Mouse (Mus musculus): ENCODE data around the gene Tcf19.
"Not testable (repeated sequence)": the region's sequence is repeated elsewhere in the genome, so short reads cannot be mapped to it uniquely, and the experiment has no call there.

The Tcf19 gene

DNA sequence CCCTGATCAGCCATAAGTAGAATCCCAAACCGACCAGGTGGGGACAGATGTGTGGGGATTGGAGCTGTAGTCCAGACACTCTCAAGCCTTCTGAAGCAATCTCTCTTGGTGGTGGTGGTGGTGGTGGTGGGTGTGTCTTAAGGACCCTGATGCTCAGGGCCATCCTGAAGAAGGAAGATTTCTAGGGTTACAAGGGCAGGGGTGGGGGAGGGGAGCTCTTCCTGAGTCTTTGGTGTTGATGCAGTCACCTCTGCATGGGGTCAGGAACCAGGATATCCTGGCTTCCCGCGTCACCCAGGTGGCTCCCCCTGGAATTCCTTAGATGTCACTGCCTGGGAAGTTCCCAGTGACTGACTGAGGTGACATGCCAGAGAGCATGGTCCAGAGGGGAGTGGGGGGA is 15.7 kb upstream of the Tcf19 start:
- no peak for DNase-seq

DNA sequence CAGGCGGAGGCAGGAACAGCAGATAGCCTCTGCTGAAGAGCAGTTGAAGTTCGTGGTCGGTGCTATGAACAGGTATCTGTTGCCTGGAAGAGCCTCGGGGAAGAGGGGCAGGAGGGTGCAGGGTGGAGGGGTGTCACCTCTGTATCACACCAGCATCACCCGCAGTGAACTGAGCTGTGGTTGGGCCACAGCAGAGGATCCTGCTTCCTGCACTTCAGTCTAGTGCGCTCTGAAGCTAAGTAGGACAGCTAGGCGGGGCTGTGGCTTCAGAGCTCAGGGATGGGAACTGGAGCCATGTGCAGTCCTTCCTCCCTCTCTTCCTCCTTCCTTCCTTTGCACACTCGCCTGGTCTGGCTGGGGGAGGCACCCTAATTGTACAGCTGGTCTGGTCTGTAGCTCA is 10.0 kb upstream of the Tcf19 start:
- DNase-seq = no peak

DNA sequence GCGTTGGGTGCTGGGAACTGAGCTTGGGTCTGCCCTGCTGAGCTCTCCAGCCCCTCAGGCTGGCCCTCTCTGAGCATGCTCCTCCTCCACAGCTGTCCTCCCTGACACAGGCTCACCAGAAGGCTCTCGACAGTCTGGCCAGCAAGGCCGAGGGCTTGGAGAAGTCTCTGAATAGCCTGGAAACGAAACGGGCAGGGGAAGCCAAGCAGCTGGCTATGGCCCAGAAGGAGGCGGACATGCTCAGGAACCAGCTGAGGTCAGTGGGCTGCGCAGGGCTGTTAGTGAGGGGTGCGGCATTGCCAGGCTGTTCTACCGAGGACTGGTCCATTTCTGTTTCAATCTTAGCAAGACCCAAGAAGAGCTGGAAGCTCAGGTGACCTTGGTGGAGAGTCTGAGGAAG is 7.7 kb upstream of the Tcf19 start:
- DNase-seq = no peak

DNA sequence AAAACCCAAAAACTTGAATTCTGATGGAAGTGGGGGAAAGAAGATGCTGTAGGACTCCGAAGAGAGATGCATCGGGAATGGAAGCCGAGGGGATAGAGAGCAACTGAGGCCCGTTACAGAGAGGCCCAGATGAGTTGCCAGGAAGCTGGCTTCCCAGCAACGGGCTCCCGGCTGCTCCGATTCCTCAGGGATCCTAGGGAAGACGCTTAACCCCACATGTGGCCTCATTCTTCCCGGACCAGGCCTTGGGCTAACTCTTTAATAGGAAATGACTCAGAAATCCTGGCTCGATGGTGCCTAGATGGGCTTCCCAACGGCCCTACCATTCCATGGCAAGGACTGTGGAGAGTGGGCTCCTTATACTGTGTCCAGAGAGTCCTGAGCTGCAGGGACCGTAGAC is 902 bp upstream of the Tcf19 start:
- DNase-seq = no peak

DNA sequence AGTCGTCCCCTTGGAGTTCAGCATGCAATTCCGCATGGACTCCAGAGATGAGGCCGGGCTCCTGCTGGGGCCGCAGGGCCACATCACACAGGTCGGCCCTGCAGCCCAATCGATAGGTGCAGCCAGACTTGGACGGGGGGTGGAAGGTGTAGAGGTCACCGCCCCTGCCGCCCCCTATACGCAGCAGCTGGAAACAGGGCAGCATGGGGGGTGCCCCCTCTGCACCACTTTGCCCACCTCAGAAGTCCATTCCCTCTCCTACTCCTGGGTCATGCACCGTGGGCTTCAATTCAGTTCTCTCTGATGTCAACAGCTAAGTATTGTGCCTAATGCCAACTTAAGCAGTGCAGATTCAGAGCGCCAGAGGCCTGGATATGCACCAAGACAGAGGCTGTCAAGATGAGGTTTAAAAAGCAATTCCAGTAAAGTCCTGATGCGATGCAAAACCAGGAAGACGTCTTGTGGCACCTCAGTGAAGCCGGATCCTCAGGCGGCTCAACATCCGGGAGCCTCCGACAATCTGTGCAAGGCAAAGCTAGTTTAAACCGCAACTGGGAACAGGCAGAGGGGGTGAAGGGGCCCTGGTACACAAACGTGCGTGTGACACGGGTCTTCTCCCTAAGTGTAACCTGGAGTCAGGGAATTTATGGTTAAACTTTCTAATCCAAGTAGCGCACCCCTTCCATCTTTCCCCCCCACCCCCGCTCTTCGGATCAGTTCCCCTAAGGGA is 548 bp downstream of the Tcf19 start:
- peak; percentile 65 for DNase-seq

DNA sequence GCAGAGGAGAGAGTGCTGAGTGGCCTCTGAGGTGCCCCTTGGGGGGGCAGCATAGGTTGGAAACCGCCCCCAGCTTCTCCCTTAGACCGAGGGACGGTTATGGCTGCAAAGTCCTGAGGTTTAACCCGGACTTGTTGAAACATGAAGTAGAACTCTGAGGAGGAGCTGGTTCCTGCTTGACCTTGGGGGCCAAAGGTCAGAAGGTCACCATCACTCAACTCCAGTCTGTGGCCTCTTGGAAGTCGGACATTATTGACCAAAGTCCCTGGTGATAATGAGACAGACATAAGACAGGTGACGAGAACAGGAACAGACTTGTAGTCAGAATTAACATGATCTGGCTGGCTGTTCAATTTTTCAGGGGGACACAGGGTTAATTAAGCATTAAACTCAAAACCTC is 1.9 kb downstream of the Tcf19 start:
- no peak for DNase-seq

DNA sequence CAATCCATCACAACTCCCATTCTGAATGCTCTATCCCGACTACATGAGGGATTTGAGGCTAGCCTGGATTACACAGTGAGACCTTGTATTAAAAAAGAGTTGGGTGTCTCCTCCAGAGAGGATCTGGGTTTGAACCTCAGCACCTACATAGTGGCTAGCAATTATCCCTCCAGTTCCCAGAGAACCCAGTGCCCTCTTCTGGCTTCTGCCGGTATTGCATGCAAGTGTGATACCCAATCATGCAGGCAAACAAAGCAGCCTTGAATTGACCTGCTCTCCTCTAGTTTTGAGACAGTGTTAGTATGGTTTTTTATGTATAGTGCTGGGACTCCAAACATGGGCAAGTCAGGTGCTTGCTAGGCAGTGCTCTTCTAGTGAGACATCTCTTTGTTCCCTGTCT is 2.7 kb downstream of the Tcf19 start:
- peak; percentile 89 for DNase-seq

DNA sequence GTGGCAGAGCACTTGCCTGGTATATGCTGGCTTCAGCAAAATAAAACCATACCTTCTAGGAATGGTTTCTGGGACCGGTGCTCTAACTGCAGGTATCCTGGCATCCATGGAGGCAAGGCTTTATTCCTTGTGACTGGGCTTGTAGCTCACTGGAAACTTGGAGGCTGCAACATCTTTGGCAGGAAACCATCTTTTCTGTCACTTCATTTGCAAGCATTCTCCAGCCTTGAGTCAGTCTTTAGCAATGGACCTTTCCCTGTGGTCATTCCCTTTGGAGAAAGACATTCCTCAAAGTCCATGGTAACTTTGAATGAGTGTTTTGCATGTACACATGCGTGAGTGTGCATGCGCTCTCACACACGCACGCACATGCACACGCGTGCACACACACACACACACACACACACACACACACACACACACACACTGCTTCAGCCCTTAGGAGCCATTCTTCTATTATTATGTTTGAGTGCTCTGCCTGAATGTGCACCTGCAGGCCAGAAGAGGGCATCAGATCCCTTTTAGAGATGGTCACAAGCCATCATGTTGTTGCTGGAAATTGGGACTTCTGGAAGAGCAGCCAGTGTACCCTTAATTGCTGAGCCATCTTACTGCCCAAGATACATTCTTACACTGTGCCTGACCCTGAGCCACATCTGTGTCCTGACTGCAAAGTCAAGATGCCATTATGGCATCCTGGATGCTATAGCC is 3.6 kb downstream of the Tcf19 start:
- no peak for DNase-seq

DNA sequence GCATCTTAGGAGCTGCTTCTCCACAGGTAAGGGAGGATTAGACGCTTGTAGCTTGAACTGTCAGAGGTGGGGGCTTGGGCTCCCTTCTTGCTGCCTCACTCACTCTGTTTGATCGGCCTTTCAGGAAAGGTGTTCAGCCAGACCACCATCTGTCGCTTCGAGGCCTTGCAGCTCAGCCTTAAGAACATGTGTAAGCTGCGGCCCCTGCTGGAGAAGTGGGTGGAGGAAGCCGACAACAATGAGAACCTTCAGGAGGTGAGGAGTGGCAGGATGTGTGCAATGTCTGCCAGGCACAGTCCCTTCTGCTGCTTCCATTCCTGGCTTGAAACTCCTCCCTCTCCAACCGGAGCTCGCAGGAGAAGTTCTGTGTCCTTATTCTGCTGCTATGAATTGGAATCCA is 7.3 kb downstream of the Tcf19 start:
- peak; percentile 71 for DNase-seq

DNA sequence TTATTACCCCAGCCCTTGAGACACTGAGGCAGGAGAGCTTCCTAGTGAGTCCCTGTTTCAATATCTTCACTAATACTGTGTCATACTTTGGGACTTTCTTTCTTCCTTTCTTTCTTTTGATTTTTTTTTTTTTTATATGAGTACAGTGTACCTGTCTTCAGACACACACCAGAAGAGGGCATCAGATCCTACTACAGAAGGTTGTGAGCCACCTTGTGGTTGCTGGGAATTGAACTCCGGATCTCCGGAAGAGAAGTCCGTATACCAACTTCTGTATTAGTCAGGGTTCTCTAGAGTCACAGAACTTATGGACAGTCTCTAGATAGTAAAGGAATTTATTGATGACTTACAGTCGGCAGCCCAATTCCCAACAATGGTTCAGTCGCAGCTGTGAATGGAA is 8.3 kb downstream of the Tcf19 start:
- not testable (repeated sequence) for DNase-seq

DNA sequence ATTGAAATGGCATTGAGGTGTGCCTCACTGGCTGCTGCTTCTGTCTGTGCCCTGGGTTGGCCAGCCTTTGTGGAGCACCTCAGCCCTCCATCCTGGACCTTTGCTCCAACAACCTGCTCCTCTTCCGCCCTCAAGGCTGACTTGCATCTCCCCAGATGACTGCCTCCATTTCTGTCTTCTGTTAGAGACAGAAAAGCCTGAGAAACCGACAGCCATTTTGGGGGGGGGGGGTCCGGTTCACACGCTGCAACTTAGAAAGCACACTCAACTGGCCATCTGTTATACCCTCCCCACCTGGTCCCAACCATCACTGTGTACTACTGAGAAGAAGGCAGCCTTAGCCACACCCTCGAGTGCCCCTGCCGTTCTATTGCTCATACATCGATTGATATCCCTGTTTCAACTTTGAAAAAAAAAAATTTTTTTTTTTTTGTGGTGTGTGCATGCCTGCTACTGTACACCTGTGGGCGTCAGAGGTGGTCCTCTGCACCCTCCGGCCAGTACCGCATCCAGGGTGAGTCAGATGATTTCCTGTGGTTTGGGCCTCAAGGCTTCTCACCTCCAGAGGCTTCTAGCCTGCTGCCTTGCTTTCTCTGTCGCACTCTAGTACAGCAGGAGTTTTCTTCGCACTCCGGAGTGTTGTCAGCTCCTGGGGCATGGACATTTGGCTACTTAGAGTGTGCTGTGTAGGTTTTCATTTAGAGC is 8.9 kb downstream of the Tcf19 start:
- no peak for DNase-seq

DNA sequence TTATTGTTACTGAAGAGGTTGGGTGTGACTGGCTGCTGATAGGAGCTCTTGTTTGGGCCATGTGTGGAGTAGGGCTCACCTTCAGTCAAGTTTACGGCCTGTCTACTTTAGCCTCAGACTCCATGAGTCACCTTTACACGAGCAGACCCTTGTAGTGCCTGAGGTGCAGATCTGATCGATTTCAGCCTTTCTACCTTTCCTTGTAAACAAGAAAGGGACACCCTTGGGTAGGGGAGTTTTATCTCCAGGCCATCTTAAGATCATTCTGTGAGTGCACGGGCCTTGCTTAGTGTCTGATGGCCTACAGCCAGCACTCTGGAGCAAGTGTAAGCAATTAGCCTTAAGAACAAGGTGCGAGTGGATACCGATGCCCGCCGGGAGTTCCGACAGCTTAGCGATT is 9.7 kb downstream of the Tcf19 start:
- no peak for DNase-seq

DNA sequence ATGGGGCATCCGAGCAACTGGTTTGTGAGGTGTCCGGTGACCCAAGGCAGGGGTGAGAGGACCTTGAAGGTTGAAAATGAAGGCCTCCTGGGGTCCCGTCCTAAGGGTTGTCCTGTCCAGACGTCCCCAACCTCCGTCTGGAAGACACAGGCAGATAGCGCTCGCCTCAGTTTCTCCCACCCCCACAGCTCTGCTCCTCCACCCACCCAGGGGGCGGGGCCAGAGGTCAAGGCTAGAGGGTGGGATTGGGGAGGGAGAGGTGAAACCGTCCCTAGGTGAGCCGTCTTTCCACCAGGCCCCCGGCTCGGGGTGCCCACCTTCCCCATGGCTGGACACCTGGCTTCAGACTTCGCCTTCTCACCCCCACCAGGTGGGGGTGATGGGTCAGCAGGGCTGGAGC is 10.8 kb downstream of the Tcf19 start, which contains the start of gene Pou5f1:
Gene Pou5f1 (plus strand): TSS at position 243 of the 400 bp plus-strand sequence.
- DNase-seq = no peak

DNA sequence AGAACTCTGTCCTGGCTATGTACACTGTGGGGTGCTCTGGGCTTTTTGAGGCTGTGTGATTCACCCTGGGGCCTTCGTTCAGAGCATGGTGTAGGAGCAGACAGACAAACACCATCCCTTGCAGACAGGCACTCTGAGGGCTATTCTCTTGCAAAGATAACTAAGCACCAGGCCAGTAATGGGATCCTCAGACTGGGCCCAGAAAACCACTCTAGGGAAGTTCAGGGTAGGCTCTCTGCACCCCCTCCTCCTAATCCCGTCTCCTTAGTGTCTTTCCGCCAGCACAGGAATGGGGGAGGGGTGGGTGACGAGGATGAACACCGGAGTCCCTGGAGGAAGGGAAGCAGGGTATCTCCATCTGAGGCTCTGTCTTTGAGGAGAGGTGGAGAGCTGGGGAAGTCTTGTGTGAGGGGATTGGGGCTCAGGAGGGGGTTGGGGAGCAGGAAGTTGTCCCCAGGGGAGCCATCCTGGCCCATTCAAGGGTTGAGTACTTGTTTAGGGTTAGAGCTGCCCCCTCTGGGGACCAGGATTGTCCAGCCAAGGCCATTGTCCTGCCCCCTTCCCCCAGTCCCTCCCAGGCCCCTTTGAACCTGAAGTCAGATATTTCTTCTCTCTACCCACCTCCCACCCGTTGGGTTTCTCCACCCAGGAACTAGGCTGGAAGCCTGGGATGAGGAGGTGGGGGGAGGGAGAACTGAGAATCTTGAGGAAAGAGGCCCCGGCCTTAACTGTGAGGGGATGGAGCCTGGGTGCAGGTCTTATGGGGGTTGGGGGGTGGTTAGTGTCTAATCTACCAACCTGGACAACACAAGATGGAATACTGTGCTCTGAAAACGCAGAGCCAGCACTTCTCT is 11.8 kb downstream of the Tcf19 start:
- DNase-seq = no peak

DNA sequence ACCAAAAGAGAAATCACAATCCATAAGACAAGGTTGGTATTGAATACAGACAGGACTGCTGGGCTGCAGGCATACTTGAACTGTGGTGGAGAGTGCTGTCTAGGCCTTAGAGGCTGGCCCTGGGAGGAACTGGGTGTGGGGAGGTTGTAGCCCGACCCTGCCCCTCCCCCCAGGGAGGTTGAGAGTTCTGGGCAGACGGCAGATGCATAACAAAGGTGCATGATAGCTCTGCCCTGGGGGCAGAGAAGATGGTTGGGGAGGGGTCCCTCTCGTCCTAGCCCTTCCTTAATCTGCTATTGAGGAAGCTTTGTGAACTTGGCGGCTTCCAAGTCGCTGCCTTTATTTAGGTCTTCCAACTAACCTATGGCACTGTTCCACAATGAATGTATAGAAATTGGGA is 12.8 kb downstream of the Tcf19 start:
- no peak for DNase-seq

DNA sequence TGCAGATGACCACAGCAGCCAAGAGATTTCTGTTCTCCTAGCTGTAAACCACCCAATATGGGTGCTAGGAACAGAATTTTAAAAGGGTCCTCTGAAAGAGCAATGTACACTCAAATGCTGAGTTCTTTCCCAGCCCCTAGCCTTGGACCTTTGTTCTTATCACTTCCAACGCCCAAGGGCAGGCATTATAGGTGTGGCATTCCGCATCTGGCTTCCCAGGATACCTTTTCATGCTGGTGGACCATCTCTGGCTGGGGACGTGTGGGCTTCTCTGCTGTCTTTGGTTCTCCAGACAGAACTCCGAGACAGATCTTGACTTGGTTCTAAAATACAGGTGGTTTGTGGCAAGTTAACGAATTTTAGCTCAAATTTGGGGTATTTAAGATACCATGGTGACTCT is 13.9 kb downstream of the Tcf19 start:
- no peak for DNase-seq

DNA sequence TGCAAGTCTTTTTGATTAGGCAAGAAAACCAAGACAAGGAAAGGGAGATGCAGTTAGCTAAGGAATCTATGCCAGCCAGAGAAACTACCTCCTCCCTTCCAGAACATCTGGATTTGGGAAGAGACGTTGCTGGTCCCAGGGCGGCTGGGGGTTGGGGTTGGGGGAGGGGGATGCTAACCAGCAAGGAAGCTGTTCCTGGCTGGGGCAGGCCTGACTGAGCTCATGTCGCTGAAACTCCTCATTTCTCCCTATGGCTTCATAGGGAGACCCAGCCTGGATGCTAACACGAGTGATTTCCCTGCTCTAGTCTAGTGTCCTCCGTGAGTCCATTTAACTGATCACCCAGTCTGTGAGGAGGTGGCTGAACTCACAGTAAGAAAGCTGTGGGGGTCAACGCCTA is 14.4 kb downstream of the Tcf19 start:
- DNase-seq = no peak

DNA sequence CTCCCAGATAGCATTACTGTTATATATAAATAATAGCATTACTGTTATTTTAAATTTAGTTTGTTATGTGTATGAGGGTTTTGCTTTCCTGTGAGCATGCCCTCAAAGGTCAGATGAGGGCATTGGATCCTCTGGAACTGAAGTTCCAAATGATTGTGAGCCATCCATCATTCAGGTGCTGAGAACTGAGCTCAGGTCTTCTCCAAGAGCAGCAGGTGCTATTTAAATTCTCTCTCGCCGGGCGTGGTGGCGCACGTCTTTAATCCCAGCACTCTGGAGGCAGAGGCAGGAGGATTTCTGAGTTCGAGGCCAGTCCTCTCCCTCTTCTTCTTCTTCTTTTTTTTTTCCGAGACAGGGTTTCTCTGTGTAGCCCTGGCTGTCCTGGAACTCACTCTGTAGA is 19.5 kb downstream of the Tcf19 start:
- no peak for DNase-seq

DNA sequence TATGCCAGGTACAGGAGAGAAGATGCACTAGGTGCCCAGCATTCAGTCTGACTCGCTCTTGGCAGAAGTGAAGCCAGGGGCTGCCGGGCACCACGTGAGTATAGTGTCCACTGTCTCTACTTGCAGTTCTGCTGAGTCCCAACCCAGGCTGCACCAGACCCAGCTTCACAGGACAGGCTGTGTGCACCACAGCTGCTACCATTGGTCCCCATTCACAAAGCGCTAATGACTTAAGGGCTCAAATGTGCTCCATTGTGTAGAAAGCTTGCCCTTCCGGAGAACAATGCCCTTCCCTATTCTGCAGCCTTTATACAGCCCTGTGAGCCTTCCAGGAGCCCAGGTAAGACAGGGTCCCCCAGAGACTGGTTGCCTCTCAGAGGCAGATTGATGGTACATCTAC is 26.3 kb downstream of the Tcf19 start:
- no peak for DNase-seq

DNA sequence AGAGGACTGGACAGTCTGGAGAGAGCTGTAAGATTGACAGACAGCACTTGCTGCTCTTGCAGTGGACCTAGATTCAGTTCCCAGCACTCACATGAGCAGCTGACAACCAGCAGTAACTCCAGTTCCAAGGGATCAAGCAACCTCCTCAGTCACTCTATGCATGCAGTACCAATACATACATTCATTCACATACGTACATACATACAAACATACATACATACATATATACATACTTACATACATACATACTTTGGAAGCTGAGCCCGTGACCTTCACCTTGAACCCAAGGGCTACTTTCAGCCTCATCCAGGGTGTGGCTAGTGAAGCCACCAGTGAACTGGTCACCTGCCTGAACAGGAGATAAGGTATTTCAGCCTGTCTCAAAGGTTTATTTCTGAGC is 28.6 kb downstream of the Tcf19 start:
- DNase-seq = no peak

DNA sequence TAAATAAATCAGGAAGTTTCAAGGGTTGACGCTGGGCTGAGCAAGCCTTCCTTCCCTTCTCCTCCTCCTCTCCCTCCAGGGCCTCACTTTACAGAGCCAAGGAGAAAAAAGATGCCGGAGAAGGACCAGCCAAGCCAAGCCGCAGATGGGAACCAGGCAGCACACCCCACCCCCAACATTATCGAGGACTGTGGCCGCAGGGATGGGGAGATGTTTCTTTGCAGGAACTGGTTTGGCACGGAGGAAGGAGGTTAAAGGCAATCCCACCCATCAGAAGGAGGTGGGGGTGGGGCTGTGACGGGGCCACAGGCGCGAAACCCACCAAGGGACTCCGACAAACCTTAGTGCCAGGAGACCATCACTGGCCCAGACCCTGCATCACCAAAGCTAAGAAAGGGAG is 29.9 kb downstream of the Tcf19 start:
- DNase-seq = no peak

DNA sequence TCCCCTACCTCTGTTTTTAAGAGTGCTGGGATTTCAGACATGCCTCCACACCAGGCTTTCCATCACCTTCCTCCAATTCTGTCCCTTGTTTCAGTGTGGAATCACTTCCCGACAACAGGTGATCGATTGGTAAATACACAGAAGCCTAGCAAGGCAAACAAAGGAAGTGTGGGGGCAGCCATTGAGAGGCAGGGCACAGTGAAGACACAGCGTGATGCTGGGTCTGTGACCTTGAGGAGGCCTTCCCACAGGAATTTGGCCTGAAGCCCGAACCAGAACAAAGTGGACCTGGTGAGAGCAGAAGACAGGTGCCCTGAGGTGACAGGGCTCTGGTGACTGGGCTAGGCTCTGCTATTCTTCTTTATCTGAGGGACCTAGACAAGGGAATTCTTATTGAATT is 30.9 kb downstream of the Tcf19 start:
- no peak for DNase-seq

DNA sequence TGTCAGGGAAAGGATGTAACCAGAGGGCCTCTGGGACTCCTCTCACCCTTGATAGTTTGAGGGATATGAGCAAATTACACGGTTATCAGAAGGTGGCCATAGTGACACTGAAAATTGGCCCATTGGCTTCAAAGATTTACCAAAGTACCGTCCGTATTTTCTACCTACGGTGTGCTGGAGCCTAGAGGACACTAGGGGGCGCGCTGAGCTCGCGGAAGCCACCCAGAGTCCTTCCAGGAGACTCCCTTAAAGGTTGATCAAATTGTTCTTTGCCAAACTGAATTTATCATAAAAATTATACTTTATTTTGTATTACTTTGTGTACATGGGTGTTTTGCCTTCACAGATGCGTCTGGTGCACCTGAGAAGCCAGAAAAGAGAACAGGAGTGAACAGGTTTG is 32.6 kb downstream of the Tcf19 start:
- DNase-seq = peak; percentile 79

All from kidney, postnatal 10 days (tissue).